Mouse (Mus musculus) thymus, adult 2 months (tissue): ENCODE data around the gene Ptchd3. TPM values are rescaled to one million over a fixed set of nuclear protein-coding genes. Genes with fewer than 3 reads are reported as not detected.

Experiments
- DNase-seq: peaks from one replicate; pipeline ENCODE4 v3.0.0; 2021
- H3K27ac ChIP-seq: fragments of 200-500 bp; 2 replicates; pipeline ENCODE4 v1.5.1; 2012; ENCODE audit warnings: low read length, control low read depth; ENCODE audit not compliant: control insufficient read depth, insufficient read depth
- H3K27me3 ChIP-seq: fragments of 200-500 bp; 2 replicates; pipeline ENCODE4 v1.6.1; 2012; ENCODE audit warnings: mild to moderate bottlenecking, low read length, moderate library complexity, mixed read lengths; ENCODE audit not compliant: control insufficient read depth, insufficient read depth
- H3K36me3 ChIP-seq: fragments of 200-500 bp; 2 replicates; pipeline ENCODE4 v1.6.1; 2012; ENCODE audit warnings: mild to moderate bottlenecking, low read length, moderate library complexity; ENCODE audit not compliant: control insufficient read depth, insufficient read depth
- H3K4me1 ChIP-seq: fragments of 200-500 bp; replicated peaks from 2 replicates; pipeline ENCODE4 v1.6.1; 2012; ENCODE audit warnings: low read length; ENCODE audit not compliant: control insufficient read depth, insufficient read depth
- H3K4me3 ChIP-seq: fragments of 200-500 bp; 2 replicates; pipeline ENCODE4 v1.5.1; 2012; ENCODE audit warnings: mild to moderate bottlenecking, low read length, control low read depth, moderate library complexity; ENCODE audit not compliant: control insufficient read depth, insufficient read depth
- CTCF ChIP-seq: fragments of 200-500 bp; IDR thresholded peaks from 2 replicates; pipeline ENCODE4 v1.5.1; 2012; ENCODE audit warnings: mild to moderate bottlenecking, control low read depth, low read length, moderate library complexity, borderline replicate concordance; ENCODE audit not compliant: control insufficient read depth, poor library complexity, insufficient read depth; ENCODE audit errors: extremely low read depth
- POLR2A ChIP-seq: fragments of 200-500 bp; IDR thresholded peaks from 2 replicates; pipeline ENCODE4 v1.6.1; 2012; ENCODE audit warnings: mild to moderate bottlenecking, low read length, control low read depth, moderate library complexity; ENCODE audit not compliant: control insufficient read depth, poor library complexity, insufficient read depth; ENCODE audit errors: extremely low read depth
- WGBS: fragments of 180-500 bp; shearing (Covaris S2); methylation state at CpG from one replicate; pipeline ENCODE4 v1.1.7; 2018; 5-methylcytosine and 5-hydroxymethylcytosine counted together
- polyA plus RNA-seq: library from polyadenylated mRNA; depleted of rRNA; stranded (reverse); fragments of >200 nt; gene quantifications from 2 replicates; pipeline ENCODE4 v1.2.3, GENCODE M21; 2012; rRNA removed

The Ptchd3 gene
- polyA plus RNA-seq, 1 experiment: 0.04 TPM

- no peak overlapping the region for H3K4me3 ChIP-seq
Measured at GRCm38 (mm10) chr11:121804258-121805027, 25.6 kb upstream of the Ptchd3 start.

GRCm38 (mm10) chr11:121808204-121808852 lies 21.7 kb upstream of the Ptchd3 start:
- no peak for TF ChIP-seq POLR2A
- TF ChIP-seq CTCF: no peak
- H3K4me3 ChIP-seq: no peak overlapping the region
- peak; percentile 80 for DNase-seq
- 4% methylated on average over 4 of the region's 4 CpGs for WGBS
- peaks cover 2% of the 10 kb centered on the region; the same call in 1 of the 2 replicates for H3K4me1 ChIP-seq
- H3K36me3 ChIP-seq: no peaks in the 10 kb centered on the region
- no peak overlapping the region for H3K27ac ChIP-seq
- no peaks in the 10 kb centered on the region for H3K27me3 ChIP-seq

More at GRCm38 (mm10) chr11:121804258-121805027, 25.6 kb upstream of the Ptchd3 start:
- TF ChIP-seq POLR2A (no peak), CTCF (no peak)
- H3K36me3 ChIP-seq: no peaks in the 10 kb centered on the region
- H3K4me1 ChIP-seq: peaks cover 2% of the 10 kb centered on the region; the same call in 1 of the 2 replicates
- H3K27ac ChIP-seq: no peak overlapping the region
- DNase-seq: no peak
- no peaks in the 10 kb centered on the region for H3K27me3 ChIP-seq
- 19% methylated on average over 5 of the region's 5 CpGs for WGBS

- 77% methylated on average over 1 of the region's 1 CpGs for WGBS
Measured at GRCm38 (mm10) chr11:121808866-121809265, 21.2 kb upstream of the Ptchd3 start.

GRCm38 (mm10) chr11:121845923-121846322 lies 15.9 kb downstream of the Ptchd3 start:
- Histone ChIP-seq H3K27me3 (no peaks in the 10 kb centered on the region), H3K4me1 (peaks cover 3% of the 10 kb centered on the region), H3K4me3 (no peak overlapping the region), H3K36me3 (no peaks in the 10 kb centered on the region), H3K27ac (no peak overlapping the region)
- DNase-seq: no peak
- 60% methylated on average over 2 of the region's 2 CpGs for WGBS
- TF ChIP-seq POLR2A (no peak), CTCF (no peak)

More at GRCm38 (mm10) chr11:121808866-121809265, 21.2 kb upstream of the Ptchd3 start:
- peaks cover 2% of the 10 kb centered on the region; the same call in 1 of the 2 replicates for H3K4me1 ChIP-seq
- H3K4me3 ChIP-seq: no peak overlapping the region
- TF ChIP-seq POLR2A: no peak
- no peak for TF ChIP-seq CTCF
- H3K36me3 ChIP-seq: no peaks in the 10 kb centered on the region
- no peak for DNase-seq
- H3K27me3 ChIP-seq: no peaks in the 10 kb centered on the region
- H3K27ac ChIP-seq: no peak overlapping the region

GRCm38 (mm10) chr11:121847790-121848299 lies 17.8 kb downstream of the Ptchd3 start:
- Histone ChIP-seq H3K27me3 (no peaks in the 10 kb centered on the region), H3K4me1 (peaks cover 3% of the 10 kb centered on the region), H3K27ac (no peak overlapping the region), H3K4me3 (peak overlapping the region; percentile 61), H3K36me3 (no peaks in the 10 kb centered on the region)
- 5% methylated on average over 11 of the region's 11 CpGs for WGBS
- peak; percentile 78 for DNase-seq
- TF ChIP-seq POLR2A (no peak), CTCF (no peak)

Other genes starting within 250 kb of the Ptchd3 start
- 6.8 and 8.2 TPM in 2 replicates for gene B3gntl1, start 157.1 kb upstream of the Ptchd3 start, polyA plus RNA-seq
- 15.2 and 17.6 TPM in 2 replicates for gene Metrnl, start 128.7 kb upstream of the Ptchd3 start, polyA plus RNA-seq